Mouse (Mus musculus) lung, postnatal 25 days (tissue): ENCODE results near the gene Plxnb1.

Source experiments
- DNase-seq: peaks from one replicate; pipeline ENCODE4 v3.0.0; 2022; ENCODE audit warnings: low spot score

Gene Plxnb1

GRCm38 (mm10) chr9:109095137-109095982 lies at the start of gene Plxnb1:
Plxnb1 (plus strand) TSS chr9:109095389.
- peak; percentile 62 for DNase-seq

DNA sequence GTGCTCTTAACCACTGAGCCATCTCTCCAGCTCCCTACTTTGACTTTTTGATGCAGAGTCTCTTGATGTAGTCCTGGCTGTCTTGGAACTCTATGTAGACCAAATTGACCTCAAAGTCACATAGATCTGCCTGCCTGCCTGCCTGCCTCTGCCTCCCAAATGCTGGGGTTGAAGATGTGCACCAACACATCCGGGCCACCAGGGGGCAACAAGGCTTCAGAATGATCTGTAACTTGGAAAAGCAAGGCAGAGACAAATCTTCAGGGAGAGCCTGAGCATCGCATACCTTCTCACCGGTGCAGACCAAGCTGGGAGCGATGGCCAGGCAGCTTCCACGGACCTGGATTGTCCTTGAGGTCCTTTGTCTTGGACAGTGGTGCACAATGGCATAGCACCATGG lies 48.9 kb upstream of the Plxnb1 start:
- DNase-seq: peak; percentile 74

DNA sequence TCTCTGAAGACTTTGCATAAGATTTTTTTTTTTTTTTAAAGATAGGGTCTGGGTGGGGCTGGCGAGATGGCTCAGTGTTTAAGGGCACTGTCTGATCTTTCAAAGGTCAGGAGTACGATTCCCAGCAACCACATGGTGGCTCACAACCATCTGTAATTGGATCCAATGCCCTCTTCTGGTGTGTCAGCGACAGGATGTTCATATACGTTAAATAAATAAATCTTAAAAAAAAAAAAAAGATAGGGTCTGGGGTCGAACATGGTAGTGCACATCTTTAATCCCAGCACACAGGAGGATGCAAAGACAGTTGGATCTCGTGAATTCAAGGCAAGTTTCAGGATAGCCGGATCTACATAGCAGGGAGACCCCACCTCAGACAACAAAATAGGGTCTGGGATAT lies 45.9 kb upstream of the Plxnb1 start:
- DNase-seq: no peak

GRCm38 (mm10) chr9:109049996-109050673 lies 45.1 kb upstream of the Plxnb1 start:
- no peak for DNase-seq

DNA sequence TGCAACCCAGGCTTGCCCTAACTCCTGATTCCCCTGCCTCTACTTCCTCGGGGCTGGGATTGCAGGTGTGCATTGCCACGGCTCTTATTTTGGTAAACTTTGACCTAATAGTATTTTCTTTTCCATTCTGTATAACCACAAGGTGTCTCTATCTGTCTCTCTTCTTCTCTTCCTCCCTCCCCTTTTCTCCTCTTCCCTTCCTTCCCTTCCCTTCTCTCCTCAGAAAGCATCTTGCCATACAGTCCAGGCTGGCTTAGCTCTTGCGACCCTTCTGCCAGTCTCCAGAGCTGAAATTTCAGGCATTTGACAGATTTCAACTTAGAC lies 44.6 kb upstream of the Plxnb1 start:
- DNase-seq: no peak

DNA sequence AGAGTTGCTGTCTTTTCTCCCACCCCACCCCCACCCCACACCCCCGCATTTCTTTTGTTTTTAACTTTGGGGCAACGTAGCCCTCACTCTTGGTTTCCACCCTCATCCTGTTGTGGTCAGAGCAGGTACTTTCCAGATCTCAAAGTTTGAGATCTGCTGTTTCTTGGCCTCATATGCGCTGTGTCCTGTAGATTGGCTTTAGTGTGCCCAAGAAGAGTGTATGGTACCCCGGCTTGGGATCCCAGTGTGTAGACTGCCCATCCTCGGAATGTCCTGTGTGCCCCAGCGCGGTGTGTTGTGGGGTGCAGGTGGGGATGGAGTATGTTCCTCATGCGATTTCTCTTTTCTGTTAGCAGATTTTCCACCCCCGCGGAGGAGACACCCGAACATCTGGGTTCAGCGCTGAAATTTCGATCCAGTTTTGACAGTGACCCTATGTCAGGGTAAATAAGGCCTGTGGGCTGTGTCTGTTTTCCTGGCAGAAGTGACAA lies 44.1 kb upstream of the Plxnb1 start:
- DNase-seq: no peak

DNA sequence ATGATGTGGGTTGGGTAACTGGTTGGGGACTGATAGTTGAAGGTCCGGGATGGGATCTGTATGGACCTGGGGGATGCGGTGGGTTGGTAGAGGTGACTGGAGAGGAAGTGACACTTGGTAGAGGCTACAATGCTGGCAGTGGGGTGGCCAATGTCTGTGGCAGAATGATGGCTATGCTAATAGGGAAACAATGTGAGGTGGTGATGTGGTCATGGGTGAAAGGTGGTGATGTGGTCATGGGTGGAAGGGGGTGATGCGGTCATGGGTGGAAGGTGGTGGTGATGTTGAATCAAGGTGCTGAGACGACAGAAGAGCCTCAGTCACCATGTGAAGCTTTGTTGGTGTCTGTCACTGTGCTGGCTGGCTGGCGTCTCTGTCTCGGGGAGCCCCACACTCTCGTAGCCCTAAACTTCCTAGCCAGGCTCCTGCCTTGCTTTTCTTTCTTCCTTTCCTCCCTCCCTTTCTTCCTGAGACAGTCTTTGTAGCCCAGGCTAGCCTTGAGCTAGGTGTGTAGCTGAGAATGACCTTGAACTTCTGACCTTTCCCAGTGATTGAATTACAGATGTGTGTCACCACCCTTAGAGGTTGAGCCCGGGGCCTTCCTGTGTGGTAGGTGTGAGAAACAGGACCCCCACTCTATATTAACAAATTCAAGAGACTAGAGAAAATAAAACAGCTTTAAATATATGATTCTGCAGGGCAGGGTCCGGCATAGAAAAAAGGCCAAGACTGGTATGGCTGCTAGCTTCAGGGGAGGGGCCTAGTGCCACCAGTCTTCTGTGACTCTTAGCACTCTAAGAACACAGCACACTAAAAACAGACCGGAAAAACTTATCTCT lies 43.3 kb upstream of the Plxnb1 start:
- DNase-seq: no peak

- DNase-seq: no peak
These were observed 42.5 kb upstream of the Plxnb1 start for GRCm38 (mm10) chr9:109052490-109053260.

- no peak for DNase-seq
These were observed 41.8 kb upstream of the Plxnb1 start for GRCm38 (mm10) chr9:109053366-109053765.

- no peak for DNase-seq
These were observed 41.3 kb upstream of the Plxnb1 start for GRCm38 (mm10) chr9:109053851-109054250.

- DNase-seq: peak; percentile 90
These were observed 40.5 kb upstream of the Plxnb1 start for GRCm38 (mm10) chr9:109054712-109055111.

GRCm38 (mm10) chr9:109055271-109056030 lies 39.7 kb upstream of the Plxnb1 start:
- DNase-seq: no peak

GRCm38 (mm10) chr9:109056081-109056690 lies 39.0 kb upstream of the Plxnb1 start:
- no peak for DNase-seq

DNA sequence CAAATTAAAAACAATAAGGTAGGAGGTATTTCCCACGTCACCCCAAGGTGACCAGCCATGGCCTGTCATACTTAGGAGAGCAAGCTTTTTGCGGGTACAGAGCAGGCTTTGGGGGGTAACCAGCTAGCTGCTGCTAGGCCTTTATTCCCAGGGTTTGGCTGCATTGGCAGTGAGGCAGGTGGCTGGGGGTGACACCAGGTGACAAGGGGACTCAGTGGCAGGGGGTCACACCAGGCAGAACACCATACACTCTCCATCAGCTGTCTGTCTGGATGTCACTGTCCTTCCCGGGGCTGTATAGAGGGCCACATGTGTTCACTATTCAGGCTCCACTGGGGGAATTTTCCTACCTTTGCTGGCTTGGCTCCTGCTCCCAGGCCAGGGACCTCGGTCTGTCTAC lies 38.3 kb upstream of the Plxnb1 start:
- no peak for DNase-seq

- DNase-seq: peak; percentile 45
These were observed 37.6 kb upstream of the Plxnb1 start for GRCm38 (mm10) chr9:109057543-109057942.

DNA sequence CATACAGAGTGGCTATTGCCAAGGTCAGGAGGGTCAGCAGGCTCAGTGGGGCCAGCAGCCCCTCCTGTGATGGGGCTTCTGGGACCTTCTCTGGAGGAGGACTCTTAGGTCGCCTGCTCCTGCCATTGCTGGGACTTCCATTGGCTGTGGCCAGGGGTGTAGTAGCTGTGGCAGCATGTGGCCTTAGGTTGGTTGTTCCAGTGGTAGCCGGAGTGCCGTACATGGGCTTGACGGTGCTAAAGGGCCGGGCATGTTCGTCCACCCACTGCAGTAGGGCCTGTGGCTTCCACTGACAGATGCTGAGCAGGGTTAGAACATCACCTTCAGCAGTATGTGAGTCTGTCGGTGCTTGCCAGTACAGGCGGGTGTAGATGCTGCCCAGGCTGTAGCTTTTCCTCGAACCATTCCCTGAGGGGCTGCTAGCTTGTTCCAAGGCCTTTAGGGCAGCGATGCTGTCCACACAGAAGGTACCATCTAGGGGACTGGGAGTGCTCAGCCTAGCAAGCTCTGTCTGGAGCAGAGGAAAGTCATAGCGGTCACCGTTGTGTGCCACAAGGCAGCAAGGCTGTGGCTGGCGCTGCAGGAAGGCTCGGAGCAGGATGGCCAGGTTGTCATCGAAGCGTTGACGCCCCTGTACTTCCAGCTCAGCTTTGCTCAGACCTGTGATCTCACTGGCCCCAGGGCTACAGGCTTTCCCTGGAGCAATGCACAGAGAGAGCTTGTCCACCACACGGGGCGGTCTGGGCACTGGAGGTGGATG lies 37.0 kb upstream of the Plxnb1 start:
- DNase-seq: no peak

GRCm38 (mm10) chr9:109059136-109059903 lies 35.9 kb upstream of the Plxnb1 start, which contains the start of gene Trex1:
Trex1 (minus strand) TSS chr9:109059734.
- DNase-seq: peak; percentile 94

DNA sequence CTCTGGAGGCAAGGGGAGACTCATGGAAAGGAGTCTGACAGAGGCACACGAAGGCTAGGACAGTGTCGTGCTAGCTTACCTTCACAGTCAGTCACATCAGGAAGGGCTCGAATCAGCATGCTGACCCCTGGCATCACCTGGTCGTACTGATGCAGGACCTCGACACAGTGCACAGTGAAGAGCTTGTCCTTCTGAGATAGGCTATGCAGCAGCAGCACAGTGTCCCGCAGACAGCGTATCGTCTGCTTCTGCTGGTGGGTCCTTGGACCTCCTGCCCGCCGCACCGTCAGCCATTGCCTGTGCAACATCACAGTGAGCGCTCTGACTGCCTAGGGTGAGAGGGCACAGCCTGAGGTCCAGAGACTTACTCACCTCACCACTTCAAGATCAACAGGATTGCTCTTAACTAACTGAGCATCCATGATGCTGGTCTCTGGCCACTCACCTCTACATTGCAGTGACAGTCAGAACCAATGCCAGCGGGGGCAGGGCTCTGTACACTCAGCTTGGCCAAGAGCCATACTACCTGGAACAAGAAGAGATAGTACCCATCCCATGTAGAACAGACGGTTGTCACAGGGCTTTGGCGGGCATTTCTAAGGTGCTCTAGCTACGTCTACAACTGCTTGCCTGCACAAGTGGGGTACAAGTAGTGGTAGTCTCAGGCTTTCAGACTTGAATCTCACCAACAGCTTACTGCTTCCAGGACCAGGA lies 34.8 kb upstream of the Plxnb1 start:
- DNase-seq: no peak
